Comparison of ENCODE assay signal across 20 mouse cellular contexts in genomic region chr15:12036675-12037074, GRCm38 (mm10). TPM values are rescaled to one million over a fixed set of nuclear protein-coding genes. Genes with fewer than 3 reads are reported as not detected.
A peak's percentile ranks its signal among the peaks of the same experiment; 100 is the strongest.
DNase-seq lines count a peak whose midpoint lies in the region; TF ChIP-seq lines count a peak whose summit lies in the region.
"Had no signal": no experiment of that assay in that cellular context is flagged by ENCODE, and none has a peak within 500 bp of the region (broad histone marks: within the 10 kb centered on the region; RNA-seq: fewer than 3 reads in every experiment).

No protein-coding gene starts in this region.

- no peaks in the 10 kb centered on the region for H3K36me3 ChIP-seq in myocyte (ENCODE audit: control insufficient read depth, insufficient read depth)
- H3K36me3 ChIP-seq: hindbrain, embryonic 13.5 days; limb, embryonic 10.5 days; limb, embryonic 15.5 days; liver, embryonic 15.5 days; neural tube, embryonic 12.5 days; stomach, embryonic 15.5 days had no signal

- peak overlapping the region; percentile 6 for H3K4me3 ChIP-seq in myocyte
- H3K4me3 ChIP-seq: erythroblast, embryonic 14.5 days; hindbrain, embryonic 13.5 days; limb, embryonic 10.5 days; limb, embryonic 15.5 days; liver, embryonic 15.5 days; neural tube, embryonic 12.5 days; stomach, embryonic 15.5 days had no signal

- no peak overlapping the region for H3ac ChIP-seq in myocyte (ENCODE audit: control insufficient read depth, insufficient read length)

- no peaks in the 10 kb centered on the region for H3K79me2 ChIP-seq in myocyte (ENCODE audit: control insufficient read depth, insufficient read depth)

- DNase-seq in right cerebral cortex, adult 18-20 months = peak; percentile 26
- DNase-seq in right cerebral cortex, postnatal 10 days (ENCODE audit: low spot score in 2 of 2) = no peak
- DNase-seq in ES-CJ7 (ENCODE audit: low read depth, low spot score) = peak; percentile 21
- no peak for DNase-seq in gastrocnemius, postnatal 25 days
- no peak for DNase-seq in urinary bladder, postnatal 25 days (ENCODE audit: low spot score)
- DNase-seq: cerebellum, adult 18-20 months; cerebellum, postnatal 10 days; heart, postnatal 4 days; right cerebral cortex, postnatal 14 days had no signal

- H3K4me2 ChIP-seq in myocyte (ENCODE audit: low read depth) = peak overlapping the region; percentile 67
- H3K4me2 ChIP-seq: heart, embryonic 11.5 days; hindbrain, embryonic 13.5 days; limb, embryonic 15.5 days; lung, embryonic 14.5 days; midbrain, embryonic 11.5 days; neural tube, embryonic 12.5 days; stomach, embryonic 15.5 days had no signal

- TF ChIP-seq POLR2A in myocyte (IDR thresholded peaks at IDR 0.05; ENCODE audit: insufficient read length, low read depth) = no peak

- no peaks in the 10 kb centered on the region for H3K27me3 ChIP-seq in myocyte (ENCODE audit: control insufficient read depth, insufficient read depth, insufficient read length)
- H3K27me3 ChIP-seq: hindbrain, embryonic 13.5 days; limb, embryonic 15.5 days; liver, embryonic 15.5 days; neural tube, embryonic 12.5 days; stomach, embryonic 15.5 days had no signal

TF ChIP-seq in myocyte, 11 proteins besides CTCF, POLR2A, EP300 and RAD21:
- TF ChIP-seq CEBPB (IDR thresholded peaks at IDR 0.05; ENCODE audit: insufficient read depth, poor library complexity, severe bottlenecking) = no peak
- no peak for TF ChIP-seq SRF (IDR thresholded peaks at IDR 0.05; ENCODE audit: control insufficient read depth, insufficient read length, low read depth)
- no peak for TF ChIP-seq USF1 (IDR thresholded peaks at IDR 0.05; ENCODE audit: low read depth)
- no peak for TF ChIP-seq E2F4 (IDR thresholded peaks at IDR 0.05; ENCODE audit: insufficient read depth)
- no peak for TF ChIP-seq MYOD1 (IDR thresholded peaks at IDR 0.05; ENCODE audit: control insufficient read depth in 1 of 3, insufficient read length in 2 of 3, low read depth in 2 of 3)
- no peak for TF ChIP-seq TCF12 (IDR thresholded peaks at IDR 0.05; ENCODE audit: insufficient read depth, poor library complexity, severe bottlenecking)
- no peak for TF ChIP-seq MYOG (IDR thresholded peaks at IDR 0.05; ENCODE audit: control insufficient read depth in 1 of 3, insufficient read depth in 1 of 3, insufficient read length in 2 of 3, low read depth in 2 of 3)
- no peak for TF ChIP-seq POLR2AphosphoS2 (IDR thresholded peaks at IDR 0.05; ENCODE audit: insufficient read length, low read depth)
- TF ChIP-seq REST (IDR thresholded peaks at IDR 0.05; ENCODE audit: insufficient read depth, insufficient read length) = no peak
- TF ChIP-seq MAX (IDR thresholded peaks at IDR 0.05; ENCODE audit: low read depth) = no peak
- TF ChIP-seq TCF3 (IDR thresholded peaks at IDR 0.05; ENCODE audit: insufficient read length, low read depth) = no peak

RNA-seq across cellular contexts. Expression of gene Sub1, which starts 39.9 kb away (rescaled TPM):
- polyA plus RNA-seq in myocyte (2012; fragmentation: generic; extraction: Trizol) = 156 TPM
- total RNA-seq in gastrocnemius, postnatal 25 days (2021) = 10 to 100 TPM; 83.4 to 86.2 TPM

Comparison
In these comparisons a context has a peak if more than half of its experiments do, and no peak if none do; other contexts are left out.
1. DNase-seq: peak in right cerebral cortex, adult 18-20 months (single experiment) and ES-CJ7 (single experiment); none in right cerebral cortex, postnatal 10 days (0 of 2), gastrocnemius, postnatal 25 days (single experiment) and urinary bladder, postnatal 25 days (single experiment).